Mouse (Mus musculus) activated CD4-positive, CD25-positive, alpha-beta regulatory T cell, adult 4 months (primary cell): Measurements from ENCODE around the gene Adamtsl1. TPM values are rescaled to one million over a fixed set of nuclear protein-coding genes. Genes with fewer than 3 reads are reported as not detected.

Experiments used
- ATAC-seq: one replicate; pipeline ENCODE4 v1.8.0; 2017
- polyA plus RNA-seq, 2 experiments: library from polyadenylated mRNA; unstranded; fragments of 100-300 nt; shearing (Covaris generic); gene quantifications; one replicate each; pipeline ENCODE4 v1.2.1; 2017

The Adamtsl1 gene
- polyA plus RNA-seq, 2 experiments from 2014 or later, result 0.36 TPM; not detected in 1

DNA sequence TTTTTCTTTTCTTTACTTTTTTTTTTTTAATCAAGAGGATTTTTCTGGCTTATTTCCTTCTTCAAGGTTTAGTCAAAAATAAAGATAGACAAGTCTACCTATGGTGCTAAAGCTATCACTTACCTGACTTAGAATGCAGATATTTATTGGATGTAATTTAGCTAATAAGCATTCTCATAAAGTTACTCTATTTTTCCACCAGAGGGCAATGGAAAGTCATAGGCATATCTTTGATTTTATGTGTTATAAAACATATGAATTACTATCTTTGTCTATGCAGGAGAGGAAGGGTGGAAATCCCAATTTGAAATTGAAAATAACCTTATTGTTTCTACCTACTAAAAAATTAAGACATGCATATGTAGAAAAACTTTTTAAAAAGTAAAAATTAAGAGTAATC is 418.2 kb downstream of the Adamtsl1 start:
- ATAC-seq, result no peak

DNA sequence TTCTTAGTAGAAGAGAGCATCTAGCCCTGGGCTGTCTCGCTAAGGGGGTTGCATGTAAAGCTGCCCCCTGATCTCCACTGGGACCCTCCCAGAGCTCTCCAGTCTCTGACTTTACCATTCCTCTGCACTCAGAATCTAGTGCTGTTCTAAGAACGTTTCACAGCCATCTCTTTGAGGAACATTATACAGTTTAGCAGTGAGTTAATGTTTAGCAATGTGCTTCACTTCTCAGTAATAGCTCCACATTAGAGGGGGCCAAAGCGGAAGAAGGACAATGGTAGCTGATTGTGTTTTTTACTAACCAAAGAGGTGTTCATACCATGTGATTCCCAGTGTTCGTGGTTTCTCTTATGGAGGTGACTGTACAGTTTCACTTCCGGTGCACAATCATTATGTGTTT is 425.5 kb downstream of the Adamtsl1 start:
- no peak for ATAC-seq

DNA sequence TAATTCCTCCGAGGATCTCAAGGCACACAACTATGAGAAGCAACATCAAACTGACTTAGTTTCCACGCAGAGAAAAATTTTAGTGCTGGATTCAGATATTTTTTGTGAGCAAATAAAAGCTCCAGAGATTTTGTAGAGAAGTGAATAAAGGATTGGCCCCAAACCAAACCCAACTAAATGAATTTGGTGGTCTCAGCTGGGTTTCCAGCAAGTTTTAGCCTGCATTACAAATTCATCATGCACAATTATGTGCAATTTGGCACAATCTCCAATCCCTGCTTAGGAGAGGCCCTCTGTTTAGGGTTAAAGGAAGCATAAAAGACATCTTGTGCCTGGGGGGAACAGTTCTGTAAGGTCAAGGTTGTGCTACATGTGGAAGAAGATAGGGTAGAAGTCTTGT is 427.9 kb downstream of the Adamtsl1 start:
- ATAC-seq, result no peak

DNA sequence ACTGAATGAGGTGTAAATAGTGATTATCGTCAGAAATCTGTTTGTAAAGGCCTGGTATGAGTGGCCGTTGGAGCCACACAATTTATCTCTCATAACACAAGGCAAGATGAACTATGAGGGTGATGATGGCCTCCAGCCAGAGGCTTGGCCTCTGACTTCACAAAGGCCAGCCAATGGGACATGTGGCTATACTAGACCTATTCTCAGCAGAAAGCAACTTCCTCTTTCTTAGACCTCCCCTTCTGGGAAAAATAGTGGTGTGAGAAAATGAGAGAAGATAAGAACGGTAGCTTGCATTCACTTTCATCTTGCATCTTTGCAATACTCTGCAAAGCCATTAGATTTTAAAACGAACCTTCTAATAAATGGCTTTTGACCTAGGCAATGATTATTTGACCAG is 439.6 kb downstream of the Adamtsl1 start:
- ATAC-seq, result no peak

GRCm38 (mm10) chr4:85955387-85955786 is 441.4 kb downstream of the Adamtsl1 start:
- ATAC-seq, result no peak

GRCm38 (mm10) chr4:85957266-85957665 is 443.3 kb downstream of the Adamtsl1 start:
- no peak for ATAC-seq

DNA sequence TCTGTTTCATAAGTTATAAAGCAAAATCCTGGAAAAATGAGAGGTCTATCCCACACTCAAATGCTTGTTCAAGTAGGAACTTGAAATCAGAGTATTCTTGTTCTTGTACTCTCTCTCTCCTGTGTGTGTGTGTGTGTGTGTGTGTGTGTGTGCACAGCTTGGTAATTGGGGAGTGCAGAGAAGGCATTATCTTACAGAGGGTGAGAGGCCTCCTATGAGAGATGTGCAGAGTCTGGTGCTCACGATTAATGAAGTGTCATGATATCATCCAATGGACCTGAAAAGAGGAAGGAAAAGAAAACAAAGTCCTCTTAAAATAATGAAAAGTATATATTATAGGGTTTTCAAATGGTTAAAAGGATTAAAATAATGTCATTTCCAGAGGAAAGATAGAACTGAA is 443.9 kb downstream of the Adamtsl1 start:
- ATAC-seq, result no peak

DNA sequence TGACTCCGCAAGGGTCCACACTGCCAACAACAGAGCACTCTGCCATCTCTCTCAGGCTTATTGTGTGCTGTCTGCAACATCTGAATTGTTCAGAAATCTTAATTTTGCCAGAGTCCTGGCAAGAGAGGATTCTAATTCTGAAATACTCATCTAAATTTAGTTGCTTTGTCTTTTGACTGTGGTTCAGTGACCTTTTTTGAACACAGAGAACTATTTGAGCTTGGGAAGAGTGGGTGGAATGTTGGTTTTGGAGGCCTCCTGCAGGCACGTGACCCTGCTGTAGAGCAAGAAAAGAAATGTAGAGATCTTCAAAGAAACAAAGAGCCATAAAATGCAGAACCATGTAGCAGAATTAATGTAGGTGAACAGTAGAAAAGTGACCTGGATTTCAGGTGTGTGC is 445.0 kb downstream of the Adamtsl1 start:
- ATAC-seq, result no peak

DNA sequence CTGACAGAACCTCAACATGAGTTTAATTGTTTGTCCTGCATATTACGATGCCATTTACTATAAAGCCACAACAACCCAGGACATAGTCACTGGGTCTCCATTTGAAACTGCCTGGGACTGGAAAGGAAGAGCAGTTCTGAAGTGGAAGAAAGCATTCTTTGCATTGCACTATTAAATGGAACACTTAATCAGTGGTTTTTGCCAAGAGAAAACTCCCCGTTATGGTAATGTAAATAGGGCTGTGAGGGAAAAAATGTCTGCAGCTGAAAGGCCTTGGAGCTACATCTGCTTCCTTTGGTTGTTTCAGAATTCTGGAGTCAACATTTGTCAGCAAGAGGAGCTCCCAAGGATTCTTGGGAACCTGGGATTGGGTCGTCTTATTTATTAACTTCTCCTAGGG is 462.2 kb downstream of the Adamtsl1 start:
- no peak for ATAC-seq

- ATAC-seq, result no peak
Measured at GRCm38 (mm10) chr4:85979206-85979605, 465.2 kb downstream of the Adamtsl1 start.

DNA sequence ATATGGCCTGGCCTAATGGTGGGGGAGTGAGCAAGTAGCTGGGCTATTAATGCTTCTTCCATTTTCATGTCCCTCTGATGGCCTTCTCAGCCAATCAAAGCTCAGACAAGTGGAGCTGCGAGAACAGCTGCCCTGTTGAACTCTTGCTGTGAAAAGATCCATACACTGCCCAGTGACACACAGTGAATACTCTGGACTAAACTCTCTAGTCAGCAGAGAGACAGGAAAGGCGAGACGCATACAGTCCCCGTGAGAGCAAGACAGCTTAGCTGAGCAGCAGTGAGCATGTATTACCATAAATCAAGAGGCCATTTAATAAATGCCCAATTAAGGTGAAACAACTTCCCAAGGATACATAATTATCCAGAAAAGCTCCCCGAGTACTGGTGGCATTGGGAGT is 492.6 kb downstream of the Adamtsl1 start:
- no peak for ATAC-seq

- no peak for ATAC-seq
Measured at GRCm38 (mm10) chr4:86013640-86014039, 499.7 kb downstream of the Adamtsl1 start.

DNA sequence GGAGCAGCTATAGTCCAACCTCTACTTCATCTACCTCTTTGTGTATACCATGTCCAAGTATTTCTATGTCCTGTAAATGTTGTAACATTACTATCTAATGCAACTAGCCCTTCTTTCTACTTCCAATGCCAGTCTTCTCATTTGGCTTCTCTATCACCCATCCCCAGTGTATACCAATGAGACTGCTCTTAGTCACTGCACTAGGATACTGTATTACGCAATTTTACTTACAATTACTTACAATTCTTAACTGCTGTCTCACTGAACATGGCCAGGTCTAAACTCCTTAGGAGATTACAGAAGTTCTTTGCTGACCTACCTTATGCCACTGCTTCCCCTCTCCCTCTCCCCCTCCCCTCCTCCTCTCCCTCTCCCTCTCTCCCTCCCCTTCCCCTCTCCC is 505.0 kb downstream of the Adamtsl1 start:
- no peak for ATAC-seq

- ATAC-seq, result no peak
Measured at GRCm38 (mm10) chr4:86019586-86019985, 505.6 kb downstream of the Adamtsl1 start.

DNA sequence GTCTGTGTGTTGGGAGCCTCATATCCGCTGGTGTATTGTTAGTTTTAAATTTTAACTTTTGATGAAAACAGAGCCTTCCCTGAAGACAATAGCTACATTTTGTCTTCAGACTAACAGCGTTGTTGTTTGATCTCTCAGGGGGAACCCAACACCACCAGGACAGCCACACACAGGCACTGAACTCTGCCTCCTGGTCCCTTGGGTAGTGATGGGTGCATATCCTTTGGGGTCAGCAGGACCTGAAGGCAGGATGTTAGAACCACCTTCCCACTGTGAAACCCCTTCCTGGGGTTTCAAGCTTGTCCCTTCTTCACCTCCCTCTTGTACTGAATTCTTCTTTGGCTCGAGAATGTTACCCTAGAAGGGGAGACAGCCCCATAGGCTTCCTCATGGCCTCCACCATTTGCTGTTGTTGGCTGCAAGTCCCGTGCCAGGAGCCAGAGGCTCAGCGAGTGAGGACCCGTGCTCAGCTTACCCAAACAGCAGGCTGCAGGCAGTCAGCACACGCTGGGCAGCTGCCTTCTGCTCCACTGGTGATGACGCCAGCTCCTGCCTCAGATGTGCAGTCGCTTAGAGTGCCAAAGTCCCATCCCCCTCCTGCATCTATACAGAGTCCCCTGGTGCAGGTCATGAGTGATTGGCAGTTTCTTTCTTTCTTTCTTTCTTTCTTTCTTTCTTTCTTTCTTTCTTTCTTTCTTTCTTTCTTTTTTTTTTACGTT is 506.6 kb downstream of the Adamtsl1 start:
- no peak for ATAC-seq

DNA sequence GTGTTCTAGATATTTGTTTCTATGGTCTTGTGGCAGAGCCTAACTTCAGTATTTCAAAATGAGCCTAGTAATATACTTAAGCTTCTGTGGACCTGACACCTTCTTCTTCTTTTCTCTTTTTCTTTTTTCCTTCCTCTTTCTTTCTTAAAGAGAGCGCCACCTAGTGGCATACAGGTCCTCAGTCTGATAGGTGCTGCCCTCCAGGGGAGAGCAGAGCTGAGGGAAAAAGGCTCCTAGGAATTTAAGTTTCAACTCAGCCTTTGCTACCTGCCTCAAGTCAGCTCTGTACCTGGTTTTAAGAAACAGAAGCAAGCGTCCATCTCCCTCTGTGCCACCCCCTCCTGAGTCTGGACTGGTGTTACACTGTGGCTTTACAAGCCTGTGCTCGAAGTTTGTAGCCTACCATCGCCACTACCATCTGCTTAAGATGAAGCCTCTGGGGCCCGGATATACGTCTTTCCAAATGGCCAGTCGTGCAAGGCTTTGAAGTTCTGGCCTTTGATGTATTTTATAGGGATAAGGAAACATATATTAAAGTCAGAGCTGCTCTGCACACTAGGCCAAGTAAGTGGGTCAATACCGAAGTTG is 510.7 kb downstream of the Adamtsl1 start:
- ATAC-seq, result no peak

DNA sequence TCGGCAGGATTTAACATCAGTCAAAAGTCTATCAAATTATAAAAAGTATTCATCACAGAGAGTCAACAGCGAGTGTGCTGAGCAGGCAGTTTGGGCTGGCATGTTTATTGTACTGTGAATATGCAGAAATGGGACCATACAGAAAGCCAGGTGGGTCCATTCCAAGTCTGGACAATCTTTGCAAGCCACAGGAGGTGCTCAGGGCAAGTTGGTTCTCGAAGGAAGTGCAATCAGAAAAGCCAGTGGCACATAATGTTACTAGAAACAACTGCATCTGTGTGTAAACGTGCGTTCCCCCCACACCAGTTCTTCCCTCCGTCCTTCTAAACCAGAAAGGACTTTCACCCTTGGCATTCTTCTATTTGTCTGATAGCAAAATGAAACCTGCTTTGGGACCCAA is 515.5 kb downstream of the Adamtsl1 start:
- no peak for ATAC-seq

DNA sequence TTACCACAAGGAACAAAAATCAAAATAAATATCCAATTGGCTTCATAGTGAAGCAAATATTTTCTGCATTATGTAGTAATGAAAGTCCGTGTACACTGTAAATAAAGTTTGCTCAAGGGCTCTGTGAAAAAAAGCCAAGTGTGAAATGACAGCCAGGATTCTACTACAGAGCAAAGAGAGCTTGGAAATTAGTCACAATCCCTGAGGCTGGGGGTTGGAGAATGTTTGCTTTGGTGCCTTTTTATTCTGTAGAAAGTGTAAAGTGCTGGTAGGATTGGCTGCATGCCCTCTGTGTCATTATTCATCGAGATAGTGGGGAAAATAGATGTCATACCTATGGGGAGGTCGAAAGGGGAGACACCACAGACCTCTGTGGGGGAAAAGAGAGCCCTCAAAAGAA is 516.2 kb downstream of the Adamtsl1 start:
- no peak for ATAC-seq

GRCm38 (mm10) chr4:86031041-86031440 is 517.1 kb downstream of the Adamtsl1 start:
- no peak for ATAC-seq

GRCm38 (mm10) chr4:86040921-86041320 is 526.9 kb downstream of the Adamtsl1 start:
- ATAC-seq, result no peak

GRCm38 (mm10) chr4:86045448-86045847 is 531.5 kb downstream of the Adamtsl1 start:
- ATAC-seq, result no peak

- ATAC-seq, result no peak
Measured at GRCm38 (mm10) chr4:86045876-86046275, 531.9 kb downstream of the Adamtsl1 start.

- no peak for ATAC-seq
Measured at GRCm38 (mm10) chr4:86046881-86047280, 532.9 kb downstream of the Adamtsl1 start.

- ATAC-seq, result no peak
Measured at GRCm38 (mm10) chr4:86053487-86054237, 539.7 kb downstream of the Adamtsl1 start.
